Comparison of ENCODE assay signal across 8 mouse cellular contexts in genomic region chr4:86898791-86899474, GRCm38 (mm10). TPM values are rescaled to one million over a fixed set of nuclear protein-coding genes. Genes with fewer than 3 reads are reported as not detected.
DNase-seq lines count a peak whose midpoint lies in the region; ATAC-seq and TF ChIP-seq lines count a peak whose summit lies in the region.
"Had no signal": no experiment of that assay in that cellular context is flagged by ENCODE, and none has a peak within 500 bp of the region (broad histone marks: within the 10 kb centered on the region; RNA-seq: fewer than 3 reads in every experiment).

No protein-coding gene starts in this region.

- H3K27ac ChIP-seq in kidney, postnatal 0 days, result peak overlapping the region; percentile 71
- H3K27ac ChIP-seq: limb, embryonic 15.5 days had no signal

- H3K9me3 ChIP-seq in kidney, postnatal 0 days (replicated peaks; ENCODE audit: low read length), result no peaks in the 10 kb centered on the region
- H3K9me3 ChIP-seq: limb, embryonic 15.5 days had no signal

- peak; percentile 29 for DNase-seq in adrenal gland, postnatal 25 days
- peak; percentile 82 to 88 for DNase-seq in heart, adult 18-20 months
- DNase-seq in kidney, postnatal 0 days (ENCODE audit: low spot score), result peak; percentile 89
- peak; percentile 57 for DNase-seq in lung, postnatal 14 days
- DNase-seq in spleen, postnatal 14 days (ENCODE audit: low spot score in 2 of 2), result no peak
- DNase-seq in gastrocnemius, postnatal 14 days, result no peak

- no peaks in the 10 kb centered on the region for H3K27me3 ChIP-seq in kidney, postnatal 0 days (ENCODE audit: insufficient read depth, low read length)
- H3K27me3 ChIP-seq: limb, embryonic 15.5 days had no signal

- ATAC-seq in kidney, postnatal 0 days (replicated peaks; ENCODE audit: low FRiP score, low read depth), result peak; percentile 76
- ATAC-seq in activated CD4-positive, CD25-positive, alpha-beta regulatory T cell, adult 4 months, result no peak

- H3K4me3 ChIP-seq in kidney, postnatal 0 days (replicated peaks; ENCODE audit: low read depth, low read length), result no peak overlapping the region
- H3K4me3 ChIP-seq: limb, embryonic 15.5 days had no signal

- WGBS in kidney, postnatal 0 days, result 21% methylated on average over 14 of the region's 14 CpGs

- intact Hi-C loops in gastrocnemius, postnatal 14 days (cut with DNase I; ENCODE audit: low total_unique reads), result no loop called here

- no peak overlapping the region for H3K9ac ChIP-seq in kidney, postnatal 0 days (ENCODE audit: low read depth, low read length)
- H3K9ac ChIP-seq: limb, embryonic 15.5 days had no signal

- no peaks in the 10 kb centered on the region for H3K36me3 ChIP-seq in kidney, postnatal 0 days (ENCODE audit: insufficient read depth, low read length)
- H3K36me3 ChIP-seq: limb, embryonic 15.5 days had no signal

- no peak overlapping the region for H3K4me2 ChIP-seq in kidney, postnatal 0 days (ENCODE audit: low read length)
- H3K4me2 ChIP-seq: limb, embryonic 15.5 days had no signal

- no peak for TF ChIP-seq CTCF in kidney, postnatal 0 days (IDR thresholded peaks at IDR 0.05; ENCODE audit: low read depth)

- peaks cover 4% of the 10 kb centered on the region; the same call in 1 of the 2 replicates for H3K4me1 ChIP-seq in kidney, postnatal 0 days (replicated peaks; ENCODE audit: insufficient read depth, low read length)

RNA-seq across cellular contexts. Expression of gene Acer2, which starts 24.7 kb away (rescaled TPM):
- total RNA-seq in adrenal gland, postnatal 25 days (2021), result 17.2 and 21.0 TPM in 2 replicates
- 10 to 100 TPM; 18.6 to 23.0 TPM for total RNA-seq in heart, adult 18-20 months (2021)
- 47.9 and 55.5 TPM in 2 replicates for polyA plus RNA-seq in kidney, postnatal 0 days (2015; fragmentation: Nextera tagmentation; extraction: Ambion mirVana)
- total RNA-seq in gastrocnemius, postnatal 14 days (2021), result 1 to 10 TPM; 1.0 to 3.8 TPM
- polyA plus RNA-seq in activated CD4-positive, CD25-positive, alpha-beta regulatory T cell, adult 4 months (2017; shearing (Covaris generic)), result 1 to 10 TPM; 5.8 to 6.4 TPM

RNA-seq across cellular contexts. Expression of gene Rps6, which starts 41.7 kb away (rescaled TPM):
- 751 and 795 TPM in 2 replicates for total RNA-seq in adrenal gland, postnatal 25 days (2021)
- 100 to 1,000 TPM; 534 to 598 TPM for total RNA-seq in heart, adult 18-20 months (2021)
- polyA plus RNA-seq in kidney, postnatal 0 days (2015; fragmentation: Nextera tagmentation; extraction: Ambion mirVana), result 781 TPM in 2 replicates
- total RNA-seq in gastrocnemius, postnatal 14 days (2021), result 100 to 1,000 TPM; 466 to 522 TPM
- polyA plus RNA-seq in activated CD4-positive, CD25-positive, alpha-beta regulatory T cell, adult 4 months (2017; shearing (Covaris generic)), result 1,000 to 10,000 TPM; 2,810 to 3,158 TPM

Comparison
In these comparisons a context has a peak if more than half of its experiments do, and no peak if none do; other contexts are left out.
1. DNase-seq: peak in adrenal gland, postnatal 25 days (single experiment), heart, adult 18-20 months (2 of 2), kidney, postnatal 0 days (single experiment) and lung, postnatal 14 days (single experiment); none in spleen, postnatal 14 days (0 of 2) and gastrocnemius, postnatal 14 days (single experiment).